Mouse (Mus musculus) embryo, embryonic 11.5 days (tissue): ENCODE measurements around the gene Olfr311.

Experiments
- DNase-seq: peaks from one replicate; pipeline ENCODE4 v3.0.0-alpha.2; 2012; ENCODE audit warnings: low read depth, low spot score

The Olfr311 gene

DNA sequence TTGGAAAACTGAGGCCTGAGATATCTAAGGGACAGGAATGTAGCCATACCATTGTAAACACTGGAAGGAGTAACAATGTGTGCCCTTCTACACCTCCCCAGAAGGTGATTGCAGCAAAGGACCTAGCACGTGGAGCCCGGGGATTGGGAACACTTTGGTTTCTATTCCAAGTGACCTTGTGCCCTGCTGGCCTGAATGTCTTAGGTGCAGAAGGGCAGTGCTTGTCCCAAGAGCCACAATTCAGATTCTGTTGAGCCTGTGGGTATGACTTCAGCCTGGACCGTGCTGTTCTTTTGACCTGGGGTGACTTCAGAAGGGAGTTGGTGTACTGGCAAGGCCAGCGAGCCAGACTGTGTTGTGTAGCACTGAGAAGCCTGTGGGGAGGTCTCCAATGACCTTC lies 31.9 kb downstream of the Olfr311 start:
- no peak for DNase-seq

DNA sequence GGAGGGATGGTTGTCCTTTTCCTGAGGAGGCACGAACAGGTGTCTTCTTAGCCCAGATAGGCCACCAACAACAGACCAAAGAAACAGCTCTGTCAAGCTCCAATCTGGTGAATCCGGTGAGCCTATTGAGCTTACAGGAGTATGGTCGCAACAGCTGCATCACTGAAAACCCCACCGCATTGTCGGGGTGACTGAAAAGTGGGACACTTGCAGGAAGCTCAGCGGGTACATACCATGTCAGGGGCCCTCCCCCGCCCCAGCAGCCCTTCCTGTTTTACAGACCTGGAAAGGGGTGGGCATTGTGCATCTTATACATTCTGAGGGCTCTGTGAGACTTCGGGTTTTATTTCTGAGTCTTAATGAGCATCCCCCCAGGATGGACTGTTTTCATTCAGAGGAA lies 44.7 kb downstream of the Olfr311 start:
- DNase-seq, result no peak

DNA sequence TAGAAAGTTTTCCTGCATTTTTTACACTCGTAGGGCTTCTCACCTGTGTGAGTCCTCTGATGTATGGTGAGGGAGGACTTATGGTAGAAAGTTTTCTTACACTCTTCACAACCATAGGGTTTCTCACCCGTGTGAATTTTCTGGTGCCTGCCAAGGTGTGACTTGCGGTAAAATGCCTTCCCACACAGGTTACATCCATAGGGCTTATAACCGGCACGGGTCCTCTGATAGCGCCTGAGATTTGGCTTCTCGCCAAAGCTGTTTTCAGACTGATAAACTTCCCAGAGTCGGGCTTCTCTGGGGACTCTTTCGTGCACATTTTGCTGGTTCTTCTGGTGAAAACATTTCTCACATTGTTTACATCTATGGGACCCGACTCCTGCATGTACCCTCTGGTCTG lies 51.5 kb downstream of the Olfr311 start:
- no peak for DNase-seq
